ENCODE assay signal across 8 mouse cellular contexts in genomic region chr5:135726641-135727346, GRCm38 (mm10). TPM values are rescaled to one million over a fixed set of nuclear protein-coding genes. Genes with fewer than 3 reads are reported as not detected.
DNase-seq lines count a peak whose midpoint lies in the region; ATAC-seq and TF ChIP-seq lines count a peak whose summit lies in the region.

No protein-coding gene starts in this region.

- H3K9me3 ChIP-seq in forebrain, embryonic 14.5 days (replicated peaks; ENCODE audit: control insufficient read depth, low read length), result no peaks in the 10 kb centered on the region
- no peaks in the 10 kb centered on the region for H3K9me3 ChIP-seq in hindbrain, embryonic 13.5 days
- H3K9me3 ChIP-seq in neural tube, embryonic 13.5 days, result no peaks in the 10 kb centered on the region

- peak overlapping the region; percentile 29; the same call in 1 of the 2 replicates for H3K4me3 ChIP-seq in forebrain, embryonic 14.5 days (ENCODE audit: low read depth, low read length)
- peak overlapping the region; percentile 27; the same call in 1 of the 2 replicates for H3K4me3 ChIP-seq in hindbrain, embryonic 13.5 days
- H3K4me3 ChIP-seq in neural tube, embryonic 13.5 days, result 0 out of 2 replicates have a peak overlapping the region, but pooled peaks have one; percentile 32
- H3K4me3 ChIP-seq in cerebellum, adult 2 months (replicated peaks; ENCODE audit: insufficient read depth, low read depth, low read length), result no peak overlapping the region

- peak overlapping the region; percentile 54 for H3K9ac ChIP-seq in forebrain, embryonic 14.5 days (ENCODE audit: low read length)
- H3K9ac ChIP-seq in hindbrain, embryonic 13.5 days, result peak overlapping the region; percentile 71
- peak overlapping the region; percentile 66 for H3K9ac ChIP-seq in neural tube, embryonic 13.5 days

- H3K36me3 ChIP-seq in forebrain, embryonic 14.5 days (ENCODE audit: control insufficient read depth, insufficient read depth, low read length), result peaks cover 31% of the 10 kb centered on the region
- peaks cover 37% of the 10 kb centered on the region for H3K36me3 ChIP-seq in hindbrain, embryonic 13.5 days
- H3K36me3 ChIP-seq in neural tube, embryonic 13.5 days, result peaks cover 36% of the 10 kb centered on the region

- TF ChIP-seq POLR2A in cerebellum, adult 2 months (IDR thresholded peaks at IDR 0.05; ENCODE audit: borderline replicate concordance, insufficient read depth, low read length), result no peak

- H3K27ac ChIP-seq in forebrain, embryonic 14.5 days (ENCODE audit: low read depth, low read length), result peak overlapping the region; percentile 9; the same call in 1 of the 2 replicates
- peak overlapping the region; percentile 96 for H3K27ac ChIP-seq in hindbrain, embryonic 13.5 days
- H3K27ac ChIP-seq in neural tube, embryonic 13.5 days (replicated peaks), result peak overlapping the region; percentile 96
- H3K27ac ChIP-seq in cerebellum, adult 2 months (ENCODE audit: insufficient read depth, low read length), result no peak overlapping the region

- H3K27me3 ChIP-seq in forebrain, embryonic 14.5 days (replicated peaks; ENCODE audit: control insufficient read depth, insufficient read depth, low read length), result no peaks in the 10 kb centered on the region
- no peaks in the 10 kb centered on the region for H3K27me3 ChIP-seq in hindbrain, embryonic 13.5 days
- H3K27me3 ChIP-seq in neural tube, embryonic 13.5 days, result no peaks in the 10 kb centered on the region
- H3K27me3 ChIP-seq in cerebellum, adult 2 months (ENCODE audit: control insufficient read depth, insufficient read depth, low read length), result no peaks in the 10 kb centered on the region

- peak overlapping the region; percentile 59 for H3K4me2 ChIP-seq in forebrain, embryonic 14.5 days (ENCODE audit: low read length)
- H3K4me2 ChIP-seq in hindbrain, embryonic 13.5 days, result peak overlapping the region; percentile 54
- peak overlapping the region; percentile 57 for H3K4me2 ChIP-seq in neural tube, embryonic 13.5 days

- WGBS in forebrain, embryonic 14.5 days, result 68% methylated on average over 2 of the region's 2 CpGs
- 78% methylated on average over 2 of the region's 2 CpGs for WGBS in hindbrain, embryonic 13.5 days
- 62% methylated on average over 2 of the region's 2 CpGs for WGBS in neural tube, embryonic 13.5 days
- 52% methylated on average over 2 of the region's 2 CpGs for WGBS in cerebellum, adult 2 months

- no peak for ATAC-seq in forebrain, embryonic 14.5 days
- ATAC-seq in hindbrain, embryonic 13.5 days (ENCODE audit: low FRiP score), result no peak
- no peak for ATAC-seq in neural tube, embryonic 13.5 days (ENCODE audit: low read depth)

- TF ChIP-seq CTCF in cerebellum, adult 2 months (IDR thresholded peaks at IDR 0.05; ENCODE audit: borderline replicate concordance, insufficient read depth, low read depth, low read length), result no peak

- peak; percentile 55 for DNase-seq in gastrocnemius, adult 18-20 months (ENCODE audit: low spot score)
- no peak for DNase-seq in gastrocnemius, postnatal 10 days
- no peak for DNase-seq in forebrain, embryonic 14.5 days (ENCODE audit: low spot score)
- no peak for DNase-seq in cerebellum, adult 2 months
- DNase-seq in spleen, postnatal 10 days (ENCODE audit: low spot score in 2 of 2), result no peak
- no peak for DNase-seq in left cerebral cortex, adult 11 months (ENCODE audit: low spot score)

- H3K4me1 ChIP-seq in forebrain, embryonic 14.5 days (ENCODE audit: control insufficient read depth, insufficient read depth, low read length), result peaks cover 37% of the 10 kb centered on the region
- peaks cover 56% of the 10 kb centered on the region for H3K4me1 ChIP-seq in hindbrain, embryonic 13.5 days (replicated peaks)
- H3K4me1 ChIP-seq in neural tube, embryonic 13.5 days (replicated peaks), result peaks cover 60% of the 10 kb centered on the region
- peaks cover 52% of the 10 kb centered on the region for H3K4me1 ChIP-seq in cerebellum, adult 2 months (ENCODE audit: control insufficient read depth, insufficient read depth, low read length)

RNA-seq across cellular contexts. Expression of gene Tmem120a, which starts 17.5 kb away (rescaled TPM):
- total RNA-seq in gastrocnemius, adult 18-20 months (2021), result 1 to 10 TPM; 6.8 to 8.4 TPM
- total RNA-seq in gastrocnemius, postnatal 10 days (2021), result 1 to 10 TPM; 6.1 to 7.5 TPM
- 80.1 and 83.8 TPM in 2 replicates for polyA plus RNA-seq in forebrain, embryonic 14.5 days (2014; fragmentation: Nextera tagmentation; extraction: Ambion mirVana)
- polyA plus RNA-seq in hindbrain, embryonic 13.5 days (2015; fragmentation: Nextera tagmentation; extraction: Ambion mirVana), result 80.6 and 80.8 TPM in 2 replicates
- 80.3 and 84.5 TPM in 2 replicates for polyA plus RNA-seq in neural tube, embryonic 13.5 days (2015; fragmentation: Nextera tagmentation; extraction: Ambion mirVana)
- polyA plus RNA-seq in cerebellum, adult 2 months (2012; rRNA removed), result 14.8 and 15.6 TPM in 2 replicates

RNA-seq across cellular contexts. Expression of gene Styxl1, which starts 51.4 kb away (rescaled TPM):
- total RNA-seq in gastrocnemius, adult 18-20 months (2021), result not detected
- not detected for total RNA-seq in gastrocnemius, postnatal 10 days (2021)
- polyA plus RNA-seq in forebrain, embryonic 14.5 days (2014; fragmentation: Nextera tagmentation; extraction: Ambion mirVana), result 0.52 TPM in 1 of 2 replicates, not detected in the other
- 0.25 and 0.65 TPM in 2 replicates for polyA plus RNA-seq in hindbrain, embryonic 13.5 days (2015; fragmentation: Nextera tagmentation; extraction: Ambion mirVana)
- polyA plus RNA-seq in neural tube, embryonic 13.5 days (2015; fragmentation: Nextera tagmentation; extraction: Ambion mirVana), result 0.68 TPM in 1 of 2 replicates, not detected in the other
- 0.26 and 0.62 TPM in 2 replicates for polyA plus RNA-seq in cerebellum, adult 2 months (2012; rRNA removed)

RNA-seq across cellular contexts. Expression of gene Mdh2, which starts 51.5 kb away (rescaled TPM):
- 1,000 to 10,000 TPM in 1 of 2 experiments, 100 to 1,000 TPM in 1; 959 to 1,045 TPM for total RNA-seq in gastrocnemius, adult 18-20 months (2021)
- 100 to 1,000 TPM; 812 to 961 TPM for total RNA-seq in gastrocnemius, postnatal 10 days (2021)
- 590 and 591 TPM in 2 replicates for polyA plus RNA-seq in forebrain, embryonic 14.5 days (2014; fragmentation: Nextera tagmentation; extraction: Ambion mirVana)
- 593 and 594 TPM in 2 replicates for polyA plus RNA-seq in hindbrain, embryonic 13.5 days (2015; fragmentation: Nextera tagmentation; extraction: Ambion mirVana)
- polyA plus RNA-seq in neural tube, embryonic 13.5 days (2015; fragmentation: Nextera tagmentation; extraction: Ambion mirVana), result 607 and 633 TPM in 2 replicates
- 676 and 703 TPM in 2 replicates for polyA plus RNA-seq in cerebellum, adult 2 months (2012; rRNA removed)

RNA-seq across cellular contexts. Expression of gene Por, which starts 57.0 kb away (rescaled TPM):
- total RNA-seq in gastrocnemius, adult 18-20 months (2021), result 10 to 100 TPM; 30.3 to 35.6 TPM
- 10 to 100 TPM; 23.2 to 26.6 TPM for total RNA-seq in gastrocnemius, postnatal 10 days (2021)
- 82.1 and 101 TPM in 2 replicates for polyA plus RNA-seq in forebrain, embryonic 14.5 days (2014; fragmentation: Nextera tagmentation; extraction: Ambion mirVana)
- 107 TPM in 2 replicates for polyA plus RNA-seq in hindbrain, embryonic 13.5 days (2015; fragmentation: Nextera tagmentation; extraction: Ambion mirVana)
- 110 and 114 TPM in 2 replicates for polyA plus RNA-seq in neural tube, embryonic 13.5 days (2015; fragmentation: Nextera tagmentation; extraction: Ambion mirVana)
- polyA plus RNA-seq in cerebellum, adult 2 months (2012; rRNA removed), result 86.2 and 98.1 TPM in 2 replicates
